Mouse (Mus musculus): ENCODE data around the gene Pcsk4.

GRCm38 (mm10) chr10:80304862-80305261, 24.4 kb downstream of the Pcsk4 start:
- no peak for TF ChIP-seq CTCF (IDR thresholded peaks at IDR 0.05)
- no peak for TF ChIP-seq EP300 (IDR thresholded peaks at IDR 0.05; ENCODE audit: insufficient read depth, low read depth, low read length)
- no peak for TF ChIP-seq POLR2A (IDR thresholded peaks at IDR 0.05; ENCODE audit: insufficient read depth, low read depth, low read length)
